Mouse (Mus musculus): ENCODE measurements around the gene Scgb1b2.

Scgb1b2 gene

GRCm38 (mm10) chr7:31291721-31292120, at the start of gene Scgb1b2:
Gene Scgb1b2 (minus strand): TSS chr7:31291821.
- no peak for DNase-seq (ENCODE audit: low read depth, low spot score)

GRCm38 (mm10) chr7:31290208-31290607, 1.4 kb downstream of the Scgb1b2 start, which contains the start of gene Scgb2b2:
Gene Scgb2b2 (plus strand): TSS chr7:31290508.
- no peak for DNase-seq (ENCODE audit: low read depth, low spot score)
